Mouse (Mus musculus): ENCODE data around the gene Gria1.

GRCm38 (mm10) chr11:57317063-57317462 lies 305.9 kb downstream of the Gria1 start:
- TF ChIP-seq EP300 (IDR thresholded peaks at IDR 0.05; ENCODE audit: low read depth) (no peak), CTCF (IDR thresholded peaks at IDR 0.05; ENCODE audit: low read depth) (no peak)

Measured in heart, postnatal 0 days (tissue).